Mouse (Mus musculus) spleen, adult 2 months (tissue): ENCODE results near the gene Krt33b.

ENCODE experiments used
- CTCF ChIP-seq: fragments of 200-500 bp; IDR thresholded peaks from 2 replicates; pipeline ENCODE4 v1.5.1; 2011; ENCODE audit warnings: mild to moderate bottlenecking, inconsistent platforms; ENCODE audit not compliant: insufficient read depth, insufficient read length, insufficient replicate concordance; ENCODE audit errors: extremely low read depth
- POLR2A ChIP-seq: fragments of 200-500 bp; IDR thresholded peaks from 2 replicates; pipeline ENCODE4 v1.6.1; 2011; ENCODE audit warnings: low read depth, low read length, inconsistent platforms

DNA sequence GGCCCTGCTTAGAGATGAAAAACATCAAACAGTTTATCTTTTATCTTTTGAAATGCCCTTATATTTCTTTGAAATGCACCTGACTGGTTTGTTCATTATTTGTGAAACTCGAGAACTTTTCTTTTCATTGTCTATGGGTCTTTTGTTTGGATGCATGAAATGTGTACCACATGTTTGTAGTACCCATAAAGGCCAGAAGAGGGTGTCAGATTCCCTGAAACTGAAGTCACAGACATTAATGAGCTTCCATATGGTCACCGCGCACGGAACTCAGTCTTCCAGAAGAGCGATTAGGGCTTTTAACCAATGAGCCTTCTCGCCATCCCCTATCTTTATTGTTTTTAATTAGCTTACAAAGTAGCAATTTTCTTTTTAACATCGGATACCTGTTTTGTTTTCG lies 29.2 kb upstream of the Krt33b start:
- TF ChIP-seq CTCF (no peak), POLR2A (no peak)
